Mouse (Mus musculus) liver, postnatal 0 days (tissue): Measurements from ENCODE around the gene Als2cr12. TPM values are rescaled to one million over a fixed set of nuclear protein-coding genes. Genes with fewer than 3 reads are reported as not detected.
"Not testable (repeated sequence)": the region's sequence is repeated elsewhere in the genome, so short reads cannot be mapped to it uniquely, and the experiment has no call there.

Experiments used
- ATAC-seq: fragments of 200-750 bp; cut with Nextera tagmentation; 2 replicates; pipeline ENCODE4 v1.8.0; 2017; ENCODE audit warnings: mild to moderate bottlenecking, moderate library complexity
- DNase-seq: peaks from one replicate; pipeline ENCODE4 v3.0.0-alpha.2; 2016
- H3K27ac ChIP-seq: fragments of 300-500 bp; sonication (generic); 2 replicates; pipeline ENCODE4 v1.5.1; 2014; ENCODE audit warnings: antibody characterized with exemption, moderate library complexity, mild to moderate bottlenecking, low read depth
- H3K27me3 ChIP-seq: fragments of 300-500 bp; sonication (generic); 2 replicates; pipeline ENCODE4 v1.6.1; 2014; ENCODE audit warnings: low read length, control low read depth, mixed read lengths; ENCODE audit not compliant: insufficient read depth
- H3K36me3 ChIP-seq: fragments of 300-500 bp; sonication (generic); replicated peaks from 2 replicates; pipeline ENCODE4 v1.6.1; 2014; ENCODE audit warnings: mild to moderate bottlenecking, control low read depth, low read length, moderate library complexity, mixed read lengths; ENCODE audit not compliant: insufficient read depth
- H3K4me1 ChIP-seq: fragments of 300-500 bp; sonication (generic); 2 replicates; pipeline ENCODE4 v1.6.1; 2014; ENCODE audit warnings: antibody characterized with exemption, mild to moderate bottlenecking, control low read depth; ENCODE audit not compliant: insufficient read depth
- H3K4me2 ChIP-seq: fragments of 300-500 bp; sonication (generic); 2 replicates; pipeline ENCODE4 v1.6.1; 2014; ENCODE audit warnings: low read depth, mild to moderate bottlenecking, low read length, moderate library complexity, mixed read lengths
- H3K4me3 ChIP-seq: fragments of 300-500 bp; sonication (generic); 2 replicates; pipeline ENCODE4 v1.5.1; 2014; ENCODE audit warnings: low read depth, low read length
- H3K9ac ChIP-seq: fragments of 300-500 bp; sonication (generic); replicated peaks from 2 replicates; pipeline ENCODE4 v1.6.1; 2014; ENCODE audit warnings: mild to moderate bottlenecking, moderate library complexity
- H3K9me3 ChIP-seq: fragments of 300-500 bp; sonication (generic); 2 replicates; pipeline ENCODE4 v1.6.1; 2016; ENCODE audit warnings: mild to moderate bottlenecking, control low read depth, low read length, mixed read lengths
- CTCF ChIP-seq: sonication (generic); IDR thresholded peaks from 2 replicates; pipeline ENCODE4 v1.5.1; 2016; ENCODE audit warnings: antibody characterized with exemption, low read depth
- EP300 ChIP-seq: IDR thresholded peaks from 2 replicates; pipeline ENCODE4 v1.6.1; 2016; ENCODE audit warnings: antibody characterized with exemption, low read depth, mild to moderate bottlenecking
- WGBS: fragments of 180-500 bp; shearing (Covaris S2); extraction: QIAGEN DNeasy Blood & Tissue Kit; methylation state at CpG from one replicate; pipeline ENCODE4 v1.1.7; 2014; ENCODE audit not compliant: insufficient replicate concordance; 5-methylcytosine and 5-hydroxymethylcytosine counted together
- polyA plus RNA-seq: library from polyadenylated mRNA; unstranded; fragments of >200 nt; fragmentation: Nextera tagmentation; extraction: Ambion mirVana; gene quantifications from 2 replicates; pipeline ENCODE4 v1.2.1, GENCODE M21; 2015

Gene Als2cr12
- polyA plus RNA-seq, 1 experiment from 2014 or later: not detected

GRCm38 (mm10) chr1:58711365-58712016 is 15.7 kb upstream of the Als2cr12 start, which contains the start of gene Cflar:
Gene Cflar, plus strand, starts transcription at chr1:58711508.
- DNase-seq: peak; percentile 76

GRCm38 (mm10) chr1:58710711-58711364 is 15.0 kb upstream of the Als2cr12 start:
- H3K4me1 ChIP-seq: peaks cover 7% of the 10 kb centered on the region; the same call in 1 of the 2 replicates
- peak overlapping the region; percentile 97 for H3K9ac ChIP-seq
- H3K4me3 ChIP-seq: peak overlapping the region; percentile 88
- DNase-seq (no peak), ATAC-seq (no peak)
- H3K9me3 ChIP-seq: no peaks in the 10 kb centered on the region
- peaks cover 8% of the 10 kb centered on the region; the same call in 1 of the 2 replicates for H3K36me3 ChIP-seq
- no peaks in the 10 kb centered on the region for H3K27me3 ChIP-seq
- TF ChIP-seq CTCF (no peak), EP300 (no peak)
- peak overlapping the region; percentile 100 for H3K27ac ChIP-seq
- 27% methylated on average over 10 of the region's 10 CpGs for WGBS
- H3K4me2 ChIP-seq: peak overlapping the region; percentile 85

More at GRCm38 (mm10) chr1:58711365-58712016, 15.7 kb upstream of the Als2cr12 start, which contains the start of gene Cflar:
- Histone ChIP-seq H3K27ac (peak within 1 kb of the TSS; percentile 100), H3K4me2 (peak within 1 kb of the TSS; percentile 85), H3K9ac (peak within 1 kb of the TSS; percentile 97), H3K9me3 (no peaks in the 10 kb centered on the region), H3K4me3 (peak within 1 kb of the TSS; percentile 88), H3K4me1 (peaks cover 9% of the 10 kb centered on the region; the same call in 1 of the 2 replicates), H3K27me3 (no peaks in the 10 kb centered on the region), H3K36me3 (peaks cover 10% of the 10 kb centered on the region; the same call in 1 of the 2 replicates)
- TF ChIP-seq EP300: no peak
- TF ChIP-seq CTCF: no peak
- under 1% methylated on average over 45 of the region's 45 CpGs for WGBS
- ATAC-seq: peak; percentile 28

GRCm38 (mm10) chr1:58710043-58710442 is 14.3 kb upstream of the Als2cr12 start:
- not testable (repeated sequence) for H3K9ac ChIP-seq, DNase-seq, ATAC-seq, H3K4me1 ChIP-seq, H3K4me3 ChIP-seq, H3K4me2 ChIP-seq, H3K9me3 ChIP-seq, H3K36me3 ChIP-seq, H3K27me3 ChIP-seq
- 93% methylated on average over 1 of the region's 1 CpGs for WGBS
- H3K27ac ChIP-seq: peak overlapping the region; percentile 60; the same call in 1 of the 2 replicates

- H3K9me3 ChIP-seq, H3K4me1 ChIP-seq, H3K27me3 ChIP-seq, DNase-seq, H3K36me3 ChIP-seq, ATAC-seq, H3K27ac ChIP-seq, H3K4me3 ChIP-seq, H3K9ac ChIP-seq, H3K4me2 ChIP-seq: not testable (repeated sequence)
- 49% methylated on average over 4 of the region's 5 CpGs for WGBS
Measured at GRCm38 (mm10) chr1:58700580-58701162, 4.9 kb upstream of the Als2cr12 start.

GRCm38 (mm10) chr1:58699988-58700387 is 4.2 kb upstream of the Als2cr12 start:
- TF ChIP-seq CTCF: no peak
- Histone ChIP-seq H3K4me1 (peaks cover 3% of the 10 kb centered on the region; the same call in 1 of the 2 replicates), H3K27me3 (no peaks in the 10 kb centered on the region), H3K4me3 (no peak overlapping the region), H3K4me2 (no peak overlapping the region), H3K27ac (no peak overlapping the region), H3K36me3 (no peaks in the 10 kb centered on the region), H3K9ac (no peak overlapping the region), H3K9me3 (no peaks in the 10 kb centered on the region)
- DNase-seq (no peak), ATAC-seq (no peak)
- 44% methylated on average over 3 of the region's 3 CpGs for WGBS

GRCm38 (mm10) chr1:58698781-58699180 is 3.0 kb upstream of the Als2cr12 start:
- Histone ChIP-seq H3K9me3 (no peaks in the 10 kb centered on the region), H3K4me1 (peaks cover 3% of the 10 kb centered on the region; the same call in 1 of the 2 replicates), H3K27me3 (no peaks in the 10 kb centered on the region), H3K36me3 (no peaks in the 10 kb centered on the region), H3K4me3 (no peak overlapping the region), H3K9ac (no peak overlapping the region), H3K27ac (no peak overlapping the region), H3K4me2 (no peak overlapping the region)
- no peak for DNase-seq
- TF ChIP-seq EP300 (no peak), CTCF (no peak)
- WGBS: 79% methylated on average over 4 of the region's 4 CpGs
- ATAC-seq: no peak
